Mouse (Mus musculus) kidney, postnatal 14 days (tissue): ENCODE data around the gene C130032M10Rik.
A peak's percentile ranks its signal among the peaks of the same experiment; 100 is the strongest.

Experiments used
- DNase-seq: peaks from one replicate; pipeline ENCODE4 v3.0.0; 2022; ENCODE audit warnings: mixed read lengths

The C130032M10Rik gene

DNA sequence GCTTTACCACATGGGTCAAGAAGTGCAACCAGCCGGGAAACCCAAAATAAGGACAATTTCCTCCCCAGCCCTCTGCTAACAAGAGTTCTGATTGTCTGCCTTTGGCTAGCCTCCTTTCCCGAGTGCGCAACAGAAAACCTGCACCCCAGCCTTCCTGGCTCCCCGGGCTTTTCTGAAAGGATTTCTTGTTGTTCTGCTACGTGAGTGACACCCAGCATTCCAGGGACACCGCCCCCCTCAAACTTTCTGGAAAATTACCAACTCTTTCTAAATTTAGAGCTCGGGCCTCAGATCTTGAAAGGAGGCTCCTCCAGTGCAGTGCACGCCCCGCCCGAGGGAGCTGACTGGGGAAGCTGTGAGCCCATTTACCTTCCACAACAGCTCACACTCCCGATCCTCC, at the start of gene C130032M10Rik:
Gene C130032M10Rik, plus strand, starts transcription at position 334 of the 400 bp plus-strand sequence.
- no peak for DNase-seq

DNA sequence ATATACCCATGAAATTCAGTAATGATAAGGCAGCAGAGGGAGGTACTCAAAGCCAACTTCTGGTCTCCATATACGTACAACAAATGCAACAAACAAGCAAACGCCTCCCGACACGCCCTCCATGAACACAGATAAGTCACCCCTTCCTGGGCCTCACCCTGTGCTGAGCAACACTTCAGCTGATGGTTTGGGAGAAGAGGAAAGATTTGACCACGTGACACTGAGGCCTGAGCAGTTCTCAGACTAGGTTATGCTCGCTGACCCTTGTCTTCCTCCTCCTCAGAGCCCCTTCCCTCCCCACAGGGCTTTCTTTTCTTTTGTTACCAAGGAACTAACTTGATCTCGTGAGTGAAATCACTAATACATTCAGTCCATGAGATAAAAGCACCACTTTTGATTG, 48.6 kb upstream of the C130032M10Rik start:
- DNase-seq, result no peak

DNA sequence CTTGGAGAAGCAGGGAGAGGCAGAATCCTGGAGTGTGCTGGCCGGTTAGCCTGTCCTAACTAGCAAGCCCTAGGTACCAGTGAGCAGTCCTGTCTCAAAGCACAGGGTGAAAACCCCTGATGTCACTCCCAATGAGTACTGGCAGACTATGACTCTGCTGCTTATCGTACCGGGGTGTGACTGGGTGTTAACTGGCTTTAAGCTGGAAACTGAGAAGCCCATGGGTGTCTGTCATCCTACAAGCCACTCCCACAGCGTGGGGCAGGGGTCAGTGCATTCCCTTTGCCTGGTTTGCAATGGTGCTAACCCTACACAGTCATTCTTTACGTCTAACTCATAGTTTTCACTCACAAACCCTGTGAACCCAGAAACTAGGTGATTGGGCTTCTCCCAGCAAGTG, 47.3 kb upstream of the C130032M10Rik start:
- DNase-seq, result no peak

DNA sequence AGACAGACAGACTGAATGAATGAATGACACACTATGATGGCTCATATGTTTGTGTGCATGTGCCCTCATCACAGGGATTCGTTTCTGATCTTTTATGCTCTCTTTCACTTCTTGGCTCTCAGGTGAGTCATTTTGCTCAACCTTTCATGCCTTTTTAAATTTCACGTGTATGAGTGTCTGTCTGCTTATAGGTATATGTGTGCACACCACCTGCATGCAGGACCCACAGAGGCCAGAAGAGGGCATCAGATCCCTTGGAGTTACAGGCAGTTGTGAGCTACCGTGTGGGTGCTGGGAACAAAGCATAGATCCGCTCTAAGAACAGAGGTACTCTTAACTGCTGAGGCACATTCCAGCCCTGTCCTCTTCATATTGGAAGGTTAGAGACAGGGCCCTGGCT, 46.8 kb upstream of the C130032M10Rik start:
- no peak for DNase-seq

DNA sequence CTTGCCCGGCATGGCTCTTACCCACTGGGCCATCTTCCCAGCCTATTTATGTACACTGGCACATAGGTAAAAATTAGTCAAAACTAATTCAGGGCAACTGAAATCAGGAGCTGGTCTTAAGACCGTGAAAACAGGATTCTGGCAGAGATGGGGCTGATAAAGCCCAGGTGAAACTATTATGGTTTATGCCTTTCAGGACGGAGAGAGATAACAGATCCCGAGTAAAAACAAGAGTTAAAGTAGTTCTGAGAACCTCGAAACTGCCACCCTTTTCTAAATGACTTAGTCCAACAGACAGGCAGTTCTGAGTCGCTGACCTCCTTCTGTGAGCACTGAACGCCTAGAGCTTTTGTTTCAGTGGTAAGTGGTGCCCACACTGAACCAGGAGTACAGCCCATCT, 43.6 kb upstream of the C130032M10Rik start:
- DNase-seq, result no peak

DNA sequence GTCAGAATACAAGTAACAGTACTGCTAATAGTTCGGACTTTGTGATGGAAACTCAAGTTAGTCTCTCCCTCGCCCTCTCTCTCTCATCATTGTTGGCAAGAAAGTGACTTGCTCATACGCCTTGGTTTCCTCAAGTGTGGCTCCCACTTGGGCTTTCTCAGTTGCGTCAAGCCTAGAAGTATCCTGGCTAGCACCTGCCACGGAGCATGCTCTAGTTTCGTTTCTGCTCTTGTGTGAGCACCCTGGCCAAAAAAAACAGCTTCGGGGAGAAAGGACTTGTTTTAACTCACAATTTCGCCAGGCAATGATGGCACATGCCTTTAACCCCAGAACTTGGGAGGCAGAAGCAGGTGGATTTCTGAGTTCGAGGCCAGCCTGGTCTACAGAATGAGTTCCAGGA, 38.5 kb upstream of the C130032M10Rik start:
- no peak for DNase-seq

DNA sequence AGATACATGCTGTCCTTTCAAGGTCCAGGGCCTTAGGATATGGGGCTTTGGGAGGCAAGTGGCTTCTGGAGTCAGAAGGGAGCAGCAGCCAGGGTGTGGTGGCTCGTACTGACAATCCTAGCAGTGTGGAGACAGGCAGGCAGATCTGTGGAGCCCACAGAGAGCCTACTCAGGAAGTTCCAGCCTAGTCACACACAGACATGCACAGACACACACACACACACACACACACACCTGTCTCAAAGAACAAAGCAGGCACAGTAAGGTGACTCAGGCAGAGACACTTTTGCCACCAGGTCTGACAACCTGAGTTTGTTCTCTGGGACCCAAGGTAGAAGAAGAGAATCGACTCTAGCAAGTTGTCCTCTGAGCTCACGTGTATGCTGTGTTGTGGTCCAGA, 34.6 kb upstream of the C130032M10Rik start:
- no peak for DNase-seq

DNA sequence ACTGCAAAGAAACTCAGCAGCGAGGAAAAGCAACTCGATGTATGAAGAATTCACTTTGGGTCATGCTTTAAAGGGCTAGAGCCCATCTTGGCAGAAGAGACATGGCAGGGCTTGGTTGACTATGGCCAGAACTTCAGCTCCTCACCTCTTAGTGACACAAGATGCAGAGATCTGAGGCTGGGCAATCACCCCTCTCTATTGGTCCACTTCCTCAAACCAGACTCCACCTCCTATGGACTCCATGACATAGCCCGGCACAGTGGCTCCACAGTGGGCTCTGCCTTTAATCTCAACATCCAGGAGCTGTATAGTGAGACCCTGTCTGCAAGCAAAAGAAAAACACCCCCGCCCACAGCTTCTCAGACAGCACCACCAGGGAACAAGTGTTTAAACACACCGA, 30.7 kb upstream of the C130032M10Rik start:
- DNase-seq, result no peak

DNA sequence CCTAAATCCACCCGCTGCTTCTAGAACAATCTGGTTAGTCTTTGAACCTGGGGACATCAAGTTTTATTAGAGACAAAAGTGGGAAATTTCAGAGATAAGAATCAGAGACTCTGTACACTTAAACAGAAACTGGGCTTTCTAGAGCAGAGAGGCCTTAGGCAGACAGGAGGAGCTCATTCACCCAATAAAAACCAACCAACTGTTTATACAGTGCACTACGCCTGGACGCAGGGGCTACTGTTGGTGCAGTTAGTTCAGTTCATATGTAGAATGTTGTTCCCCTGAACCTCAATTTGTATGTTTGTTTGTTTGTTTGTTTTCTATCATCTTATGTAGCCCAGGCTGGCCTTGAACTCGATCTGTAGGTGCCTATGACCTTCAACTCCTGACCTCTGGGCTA, 28.7 kb upstream of the C130032M10Rik start:
- DNase-seq, result no peak

DNA sequence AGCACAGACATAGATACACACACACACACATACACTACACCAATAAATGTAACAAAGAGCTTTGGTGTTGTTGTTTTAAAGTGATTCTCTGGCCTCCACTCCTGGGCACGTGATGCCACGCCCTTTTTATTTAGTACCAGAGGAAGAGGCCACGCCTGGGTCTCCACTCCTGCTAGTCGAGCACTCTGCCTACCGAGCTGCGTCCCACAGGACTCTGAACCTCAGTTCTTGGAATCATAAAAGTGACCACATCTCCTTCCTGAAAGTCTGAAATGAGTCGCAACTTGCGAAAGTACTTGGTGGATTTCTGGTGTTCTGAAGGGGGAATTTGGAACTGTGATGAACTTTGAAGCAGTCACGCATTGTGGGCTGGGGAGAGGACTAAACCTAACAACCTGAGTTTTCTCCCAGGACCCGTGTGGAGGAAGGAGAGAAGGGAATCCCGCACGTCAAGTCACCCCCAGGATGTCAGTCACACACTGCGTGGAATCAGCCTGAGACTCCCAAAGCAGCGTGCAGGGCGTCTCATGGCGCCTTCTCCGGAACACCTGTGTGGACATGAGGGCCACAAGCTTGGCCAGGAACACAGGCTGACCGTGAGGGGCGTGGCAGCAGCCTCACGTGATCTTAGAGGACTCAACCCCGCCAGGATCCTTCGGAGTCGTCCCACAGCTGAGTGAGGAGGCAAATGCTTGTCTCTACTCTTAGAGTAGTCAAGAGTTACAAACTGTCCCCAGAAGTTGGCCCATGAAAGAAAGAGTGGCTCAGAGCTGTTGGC, 27.8 kb upstream of the C130032M10Rik start:
- no peak for DNase-seq

DNA sequence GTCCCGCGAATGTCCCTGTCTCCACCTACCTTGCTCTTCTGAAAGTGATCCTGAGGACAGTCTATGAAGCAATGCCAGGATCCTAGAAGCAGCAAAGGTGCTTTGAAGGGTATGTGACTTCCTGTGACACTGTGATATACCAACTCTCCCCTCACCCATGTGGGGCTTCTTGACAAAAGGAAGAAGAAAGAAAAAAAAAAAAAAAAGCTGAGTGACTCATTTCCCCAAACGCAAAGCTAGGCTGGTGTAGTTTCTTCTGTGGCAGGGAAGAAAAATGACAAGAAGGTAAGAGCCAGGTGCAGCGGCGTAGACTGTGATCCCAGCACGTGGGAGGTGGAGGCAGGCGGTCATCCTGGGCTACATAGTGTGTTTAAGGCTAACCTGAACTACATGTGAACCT, 19.0 kb upstream of the C130032M10Rik start:
- no peak for DNase-seq

DNA sequence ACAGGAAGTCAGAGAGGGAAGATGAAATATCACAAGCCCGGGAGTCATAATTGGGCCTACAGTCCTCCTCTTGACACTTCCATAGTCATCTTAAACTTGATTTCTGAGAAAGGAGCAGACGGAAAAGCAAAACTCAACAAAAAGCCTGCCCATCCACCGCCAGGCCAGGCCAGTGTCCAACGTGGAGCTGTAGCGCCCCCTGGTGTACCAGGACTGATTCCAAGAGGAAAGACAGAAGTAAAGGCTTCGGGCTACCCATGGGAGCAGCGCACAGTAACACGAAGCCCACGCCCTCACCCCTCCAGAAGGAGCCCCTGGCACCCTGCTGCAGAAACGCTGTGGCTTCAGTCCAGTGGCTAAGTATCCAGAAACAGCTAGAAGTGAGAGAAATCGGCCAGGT, 17.3 kb upstream of the C130032M10Rik start:
- peak; percentile 88 for DNase-seq

DNA sequence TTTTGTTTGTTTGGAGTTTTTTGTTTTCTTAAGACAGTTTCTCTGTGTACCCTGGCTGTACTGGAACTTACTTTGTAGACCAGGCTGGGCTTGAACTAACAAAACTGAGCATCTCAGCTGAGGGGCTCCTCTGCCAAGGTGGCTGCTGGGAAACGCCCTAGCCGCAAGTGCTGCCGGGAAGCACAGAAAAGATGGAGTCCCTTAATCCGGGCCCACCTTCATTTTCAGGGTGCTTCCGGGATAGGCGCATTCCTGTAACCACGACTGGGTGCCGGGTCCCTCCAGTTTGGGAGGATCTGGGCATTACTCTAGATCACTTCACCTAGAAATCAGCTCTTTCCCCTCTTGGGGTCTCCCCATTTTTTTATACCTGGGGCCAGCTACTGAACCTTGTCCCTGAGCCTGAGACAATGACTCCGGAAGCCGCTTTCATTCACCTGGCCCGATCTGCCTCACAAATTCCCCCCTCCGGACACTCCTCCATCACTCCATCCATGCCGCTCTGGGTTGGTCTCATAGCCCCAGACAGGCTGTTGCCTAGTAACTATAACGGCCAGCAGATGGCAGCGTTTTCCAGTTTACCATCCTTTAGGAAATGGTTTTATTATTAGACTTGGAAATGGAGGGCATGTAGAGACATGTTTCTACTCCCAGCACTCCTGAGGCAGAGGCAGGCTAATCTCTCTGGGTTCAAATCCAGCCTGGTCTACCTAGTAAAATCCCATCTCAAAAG, 15.5 kb upstream of the C130032M10Rik start:
- DNase-seq, result peak; percentile 77

DNA sequence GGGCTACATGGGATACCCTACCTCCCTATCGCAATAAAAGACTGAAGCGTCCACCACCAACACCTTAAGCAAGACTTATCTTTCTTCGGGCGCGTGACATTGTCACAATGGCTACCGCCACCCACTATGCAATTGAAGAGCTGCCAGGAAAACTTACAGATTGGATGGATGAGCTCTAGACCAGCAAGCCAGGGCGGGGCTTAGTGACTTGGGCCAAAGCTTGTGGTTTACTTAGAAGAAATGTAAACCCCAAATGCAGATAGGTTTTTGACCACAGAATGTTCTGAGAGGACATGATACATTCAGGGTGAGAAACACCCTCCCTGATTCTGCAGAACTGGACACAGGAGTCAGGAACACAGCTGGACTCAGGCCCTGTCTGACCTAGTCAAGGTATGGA, 14.4 kb upstream of the C130032M10Rik start:
- no peak for DNase-seq

DNA sequence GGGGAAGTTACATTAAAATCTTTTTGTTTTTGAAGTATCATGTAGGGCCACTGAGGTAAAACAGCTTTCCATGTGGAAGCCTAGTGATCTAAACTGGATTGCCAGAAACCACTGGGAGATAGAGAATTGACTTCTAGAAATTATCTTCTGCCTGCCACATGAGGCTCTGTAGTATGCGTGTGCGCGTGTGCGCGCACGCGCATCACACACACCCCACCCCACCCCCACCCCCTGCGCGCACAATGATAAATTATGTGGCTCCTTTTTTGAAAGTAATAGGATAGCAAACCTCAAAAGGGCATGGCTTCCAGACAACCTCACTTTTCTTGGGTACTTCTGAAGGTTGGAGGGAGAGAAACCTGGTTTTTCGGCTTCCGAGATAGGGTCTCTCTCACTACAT, 13.6 kb upstream of the C130032M10Rik start:
- DNase-seq, result no peak

DNA sequence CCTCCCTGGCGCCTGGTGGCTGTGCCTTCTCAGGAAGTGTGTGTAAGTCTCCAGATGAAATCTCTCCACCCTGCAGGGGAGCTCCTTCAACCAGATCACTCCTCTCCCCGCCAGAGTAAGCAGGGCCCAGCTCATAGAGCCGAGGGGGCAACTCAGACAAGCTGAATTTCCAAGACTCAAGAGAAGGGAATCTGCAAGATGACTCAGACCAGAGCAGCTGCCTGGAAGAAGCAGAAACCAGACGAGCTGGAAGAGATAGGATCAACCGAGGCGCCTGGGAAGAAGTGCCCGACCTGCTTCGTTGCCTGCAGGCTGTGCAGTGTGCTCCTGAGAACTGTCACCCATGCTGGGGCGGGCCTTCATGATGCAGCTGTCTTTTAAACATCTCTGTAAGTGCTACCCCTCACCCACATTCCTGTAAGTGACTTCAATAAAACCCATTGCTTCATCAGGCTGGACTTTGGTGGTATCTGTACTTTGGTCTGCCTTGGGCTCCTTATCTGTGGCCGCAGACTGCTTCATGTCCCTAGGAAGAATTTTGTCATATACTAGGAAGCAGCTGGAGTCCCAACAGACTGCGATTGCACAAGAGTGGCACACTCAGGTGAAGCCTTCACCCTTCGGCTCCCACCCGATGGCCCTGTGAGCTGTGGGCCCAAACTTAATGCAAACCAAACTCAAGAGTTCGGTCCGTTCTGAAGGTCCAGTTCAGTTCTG, 12.6 kb upstream of the C130032M10Rik start:
- no peak for DNase-seq

DNA sequence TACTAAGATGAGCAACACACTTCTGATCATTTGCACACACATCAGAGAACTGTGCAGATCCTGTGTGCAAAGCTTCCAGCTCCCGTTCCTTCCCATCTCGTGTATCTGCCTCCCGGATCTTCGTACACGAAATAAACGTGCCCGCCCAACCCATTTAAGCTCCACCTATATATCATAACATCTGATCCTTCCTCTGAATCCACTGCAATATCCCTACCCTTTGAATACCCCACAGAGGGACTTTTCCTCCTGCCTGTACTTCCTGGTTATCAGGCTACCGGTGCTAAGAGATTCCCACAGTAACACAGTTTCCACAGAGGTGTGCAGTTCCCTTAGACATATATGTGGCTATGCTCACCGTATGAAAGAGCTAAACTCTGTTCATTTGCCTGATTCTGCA, 10.7 kb upstream of the C130032M10Rik start, which contains the start of gene Ccr4:
Gene Ccr4, minus strand, starts transcription at position 101 of the 400 bp plus-strand sequence.
- no peak for DNase-seq

DNA sequence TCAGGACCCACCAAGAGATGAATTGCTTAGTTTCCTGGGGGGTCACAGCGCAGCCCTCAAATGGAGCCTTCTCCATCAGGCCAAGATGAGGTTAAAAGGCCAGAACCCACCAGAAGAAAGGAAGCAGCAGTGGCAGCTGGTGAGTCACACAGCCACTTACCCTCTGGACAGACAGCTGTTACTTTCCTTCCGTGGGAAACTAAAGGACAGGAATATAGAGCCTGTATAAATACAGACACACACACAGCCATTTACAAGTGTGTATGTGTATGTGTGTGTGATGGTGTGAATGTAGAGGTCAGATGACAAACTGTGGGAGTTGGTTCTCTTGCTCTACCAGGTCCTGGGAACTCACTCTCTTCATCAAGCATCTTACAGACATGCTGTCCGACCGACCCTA, 8.9 kb upstream of the C130032M10Rik start:
- no peak for DNase-seq

DNA sequence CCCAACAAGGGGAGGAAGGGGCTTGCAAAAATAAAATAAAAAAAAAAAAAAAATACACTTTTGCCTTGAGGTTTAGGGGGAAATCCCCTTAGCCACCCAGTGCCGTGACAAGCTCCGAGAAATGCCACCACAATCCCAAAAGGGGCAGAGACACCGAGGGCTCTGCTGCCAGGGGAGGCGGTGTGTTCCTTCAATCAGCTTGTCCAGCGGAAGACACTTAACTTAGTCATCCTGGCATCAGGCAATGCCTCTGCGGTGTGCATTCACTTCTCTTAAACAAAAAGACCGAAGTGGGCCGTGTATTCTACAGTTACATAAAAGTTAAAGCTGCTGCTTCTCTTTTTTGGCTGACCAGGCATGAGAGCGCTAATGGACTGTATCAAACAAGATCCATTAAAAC, 8.1 kb upstream of the C130032M10Rik start:
- DNase-seq, result no peak

DNA sequence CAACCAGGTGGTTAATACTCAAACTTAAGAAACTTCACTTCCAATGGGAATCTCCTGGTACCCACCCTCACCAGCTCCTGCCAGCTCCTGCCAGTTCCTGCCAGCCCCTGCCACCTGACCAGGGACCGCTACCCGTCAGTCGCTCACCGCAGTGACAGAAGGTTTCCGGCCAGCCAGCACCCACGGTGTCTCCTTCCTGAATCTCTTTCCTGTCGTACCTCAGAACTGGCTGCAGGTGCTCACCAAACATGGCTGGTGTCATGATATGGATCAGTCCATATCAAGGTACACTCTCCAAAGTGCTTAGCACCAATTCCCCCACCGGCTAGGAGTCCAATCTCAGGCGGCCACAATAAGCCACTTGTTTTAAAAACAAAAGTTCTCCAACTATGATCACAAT, 5.7 kb upstream of the C130032M10Rik start:
- no peak for DNase-seq

DNA sequence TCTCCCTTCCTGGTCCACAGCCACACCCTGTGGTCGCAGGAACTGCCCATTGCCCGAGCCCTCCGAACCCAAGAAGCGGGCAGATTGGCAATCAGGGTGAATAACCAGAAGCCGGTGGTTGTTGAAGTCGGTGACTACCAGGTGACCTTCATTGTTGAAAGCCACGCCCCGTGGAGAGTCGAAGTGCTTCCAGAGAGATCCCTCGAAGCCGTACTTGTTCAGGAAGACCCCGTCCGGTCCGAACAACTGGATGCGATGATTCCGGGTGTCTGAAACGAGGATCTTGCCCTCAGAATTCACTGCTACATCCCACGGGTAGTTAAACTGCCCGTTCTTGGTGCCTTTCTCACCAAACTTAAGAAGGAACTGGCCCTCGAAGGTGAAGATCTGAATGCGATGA, 2.7 kb upstream of the C130032M10Rik start:
- DNase-seq, result no peak

DNA sequence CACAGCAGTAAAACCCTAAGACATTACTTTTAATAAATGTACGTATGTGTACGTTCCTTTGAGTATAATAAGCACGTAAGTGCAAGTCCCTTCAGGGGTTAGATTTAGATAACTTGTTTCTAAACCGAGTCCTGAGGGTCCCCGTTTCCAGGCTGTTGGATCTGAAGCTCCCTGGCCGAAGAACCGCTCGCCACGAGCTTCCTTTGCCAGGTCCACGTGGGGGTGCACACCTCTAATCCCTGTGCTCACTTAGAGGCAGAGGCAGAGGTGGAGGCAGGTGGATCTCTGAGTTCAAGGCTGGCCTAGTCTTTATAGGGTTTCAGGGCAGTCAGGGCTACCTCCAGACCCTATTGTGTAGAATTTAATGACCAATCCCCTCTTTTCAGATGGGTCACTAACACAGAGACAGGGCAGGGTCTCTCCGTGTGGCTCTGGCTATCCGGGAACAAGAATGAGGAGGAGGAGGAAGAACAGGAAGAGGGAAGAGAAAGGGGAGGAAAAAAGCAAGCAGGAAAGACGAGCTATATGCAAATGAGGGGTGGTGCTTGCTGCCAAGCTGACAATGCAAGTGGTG, 2.5 kb downstream of the C130032M10Rik start:
- DNase-seq, result no peak

DNA sequence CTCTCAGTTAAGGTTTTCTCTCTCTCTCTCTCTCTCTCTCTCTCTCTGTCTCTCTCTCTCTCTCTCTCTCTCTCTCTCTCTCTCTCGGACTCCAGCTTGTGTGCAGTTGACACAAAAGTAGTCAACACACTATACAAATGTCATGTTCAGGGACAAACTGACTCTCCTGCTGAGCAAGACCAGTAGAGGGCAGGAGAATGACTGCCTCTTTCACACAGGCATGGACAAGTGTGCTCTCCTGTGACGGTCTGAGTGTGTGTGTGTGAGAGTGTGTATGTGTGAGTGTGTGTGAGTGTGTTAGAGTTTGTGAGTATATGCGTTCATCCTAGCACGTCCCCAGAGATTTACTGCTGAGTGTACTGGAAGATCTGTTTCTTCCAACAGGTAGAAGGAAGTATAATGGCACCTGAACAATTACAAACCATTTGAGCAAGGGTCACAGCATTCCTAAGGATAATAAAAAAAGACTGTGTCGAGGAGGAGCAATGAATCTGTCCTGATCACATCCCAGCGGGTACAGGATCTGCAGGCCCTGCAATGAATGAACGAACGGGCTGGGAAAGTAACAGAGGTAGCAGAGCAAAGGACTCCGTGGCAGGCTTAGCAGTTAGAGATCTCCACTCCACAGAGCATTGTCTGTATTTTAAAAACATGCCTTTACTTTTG, 3.4 kb downstream of the C130032M10Rik start:
- no peak for DNase-seq
